Mouse (Mus musculus) hindbrain, embryonic 10.5 days (tissue): Measurements from ENCODE around the gene Pla2g1b. TPM values are rescaled to one million over a fixed set of nuclear protein-coding genes. Genes with fewer than 3 reads are reported as not detected.

Experiments used
- DNase-seq: peaks from one replicate; pipeline ENCODE4 v3.0.0-alpha.2; 2017; ENCODE audit warnings: low spot score
- H3K27ac ChIP-seq: fragments of 300-500 bp; sonication (generic); 2 replicates; pipeline ENCODE4 v1.5.1; 2016; ENCODE audit warnings: mild to moderate bottlenecking, moderate library complexity
- H3K27me3 ChIP-seq: fragments of 300-500 bp; sonication (generic); 2 replicates; pipeline ENCODE4 v1.6.1; 2016; ENCODE audit warnings: mild to moderate bottlenecking; ENCODE audit not compliant: poor library complexity, insufficient read depth, severe bottlenecking
- H3K36me3 ChIP-seq: fragments of 300-500 bp; sonication (generic); 2 replicates; pipeline ENCODE4 v1.6.1; 2016; ENCODE audit warnings: mild to moderate bottlenecking, moderate library complexity
- H3K4me1 ChIP-seq: fragments of 300-500 bp; sonication (generic); replicated peaks from 2 replicates; pipeline ENCODE4 v1.6.1; 2016; ENCODE audit warnings: mild to moderate bottlenecking
- H3K4me3 ChIP-seq: fragments of 300-500 bp; sonication (generic); 2 replicates; pipeline ENCODE4 v1.5.1; 2016; ENCODE audit warnings: mild to moderate bottlenecking, moderate library complexity
- H3K9me3 ChIP-seq: fragments of 300-500 bp; sonication (generic); 2 replicates; pipeline ENCODE4 v1.6.1; 2016; ENCODE audit warnings: mild to moderate bottlenecking, moderate library complexity
- WGBS: fragments of 180-500 bp; shearing (Covaris S2); methylation state at CpG from one replicate; pipeline ENCODE4 v1.1.7; 2016; 5-methylcytosine and 5-hydroxymethylcytosine counted together
- polyA plus RNA-seq: library from polyadenylated mRNA; unstranded; fragments of >200 nt; fragmentation: Nextera tagmentation; extraction: Ambion mirVana; gene quantifications from 2 replicates; pipeline ENCODE4 v1.2.1, GENCODE M21; 2016

Gene Pla2g1b
- polyA plus RNA-seq, 1 experiment from 2014 or later: 0.51 TPM

- WGBS: 12% methylated on average over 27 of the region's 27 CpGs
- peaks cover 51% of the 10 kb centered on the region for H3K4me1 ChIP-seq
Measured at GRCm38 (mm10) chr5:115480101-115480500, 14.0 kb downstream of the Pla2g1b start.

GRCm38 (mm10) chr5:115482390-115483265 lies 16.6 kb downstream of the Pla2g1b start:
- DNase-seq: no peak
- peak overlapping the region; percentile 36 for H3K4me3 ChIP-seq
- 15% methylated on average over 38 of the region's 38 CpGs for WGBS
- H3K27me3 ChIP-seq: peaks cover 45% of the 10 kb centered on the region
- no peaks in the 10 kb centered on the region for H3K9me3 ChIP-seq
- 0 out of 2 replicates have a peak, but pooled peaks cover under 1% of the 10 kb centered on the region for H3K36me3 ChIP-seq
- peaks cover 37% of the 10 kb centered on the region for H3K4me1 ChIP-seq
- 0 out of 2 replicates have a peak overlapping the region, but pooled peaks have one; percentile 56 for H3K27ac ChIP-seq

More at GRCm38 (mm10) chr5:115480101-115480500, 14.0 kb downstream of the Pla2g1b start:
- H3K4me3 ChIP-seq: peak overlapping the region; percentile 38
- DNase-seq: no peak
- H3K27me3 ChIP-seq: peaks cover 45% of the 10 kb centered on the region
- no peak overlapping the region for H3K27ac ChIP-seq
- H3K9me3 ChIP-seq: no peaks in the 10 kb centered on the region
- H3K36me3 ChIP-seq: 0 out of 2 replicates have a peak, but pooled peaks cover 3% of the 10 kb centered on the region

GRCm38 (mm10) chr5:115483385-115483784 lies 17.3 kb downstream of the Pla2g1b start:
- 20% methylated on average over 6 of the region's 6 CpGs for WGBS

GRCm38 (mm10) chr5:115483947-115484920 lies 18.2 kb downstream of the Pla2g1b start, which contains the start of gene Sirt4:
Sirt4 (minus strand) TSS chr5:115484725.
- H3K4me1 ChIP-seq: peaks cover 43% of the 10 kb centered on the region
- H3K36me3 ChIP-seq: no peaks in the 10 kb centered on the region
- peak within 1 kb of the TSS; percentile 55 for H3K4me3 ChIP-seq
- peaks cover 43% of the 10 kb centered on the region for H3K27me3 ChIP-seq
- DNase-seq: peak; percentile 83
- WGBS: 10% methylated on average over 30 of the region's 30 CpGs
- H3K27ac ChIP-seq: peak within 1 kb of the TSS; percentile 83
- H3K9me3 ChIP-seq: no peaks in the 10 kb centered on the region

More at GRCm38 (mm10) chr5:115483385-115483784, 17.3 kb downstream of the Pla2g1b start:
- no peak overlapping the region for H3K27ac ChIP-seq
- peak overlapping the region; percentile 36 for H3K4me3 ChIP-seq
- H3K36me3 ChIP-seq: no peaks in the 10 kb centered on the region
- no peak for DNase-seq
- H3K27me3 ChIP-seq: peaks cover 45% of the 10 kb centered on the region
- H3K4me1 ChIP-seq: peaks cover 37% of the 10 kb centered on the region
- H3K9me3 ChIP-seq: no peaks in the 10 kb centered on the region

GRCm38 (mm10) chr5:115484996-115485395 lies 18.9 kb downstream of the Pla2g1b start:
- Histone ChIP-seq H3K27ac (no peak overlapping the region; the same call in 1 of the 2 replicates), H3K4me1 (peaks cover 47% of the 10 kb centered on the region), H3K27me3 (peaks cover 35% of the 10 kb centered on the region), H3K4me3 (peak overlapping the region; percentile 55), H3K9me3 (no peaks in the 10 kb centered on the region), H3K36me3 (no peaks in the 10 kb centered on the region)
- no peak for DNase-seq
- 66% methylated on average over 5 of the region's 5 CpGs for WGBS

- Histone ChIP-seq H3K9me3 (no peaks in the 10 kb centered on the region), H3K4me3 (no peak overlapping the region), H3K36me3 (no peaks in the 10 kb centered on the region), H3K27ac (no peak overlapping the region), H3K27me3 (peaks cover 29% of the 10 kb centered on the region), H3K4me1 (peaks cover 42% of the 10 kb centered on the region)
- 87% methylated on average over 18 of the region's 18 CpGs for WGBS
- DNase-seq: no peak
Measured at GRCm38 (mm10) chr5:115485489-115486205, 19.6 kb downstream of the Pla2g1b start.

GRCm38 (mm10) chr5:115486726-115487125 lies 20.7 kb downstream of the Pla2g1b start:
- DNase-seq: no peak
- H3K36me3 ChIP-seq: no peaks in the 10 kb centered on the region
- H3K4me3 ChIP-seq: no peak overlapping the region
- no peak overlapping the region for H3K27ac ChIP-seq
- 58% methylated on average over 4 of the region's 4 CpGs for WGBS
- no peaks in the 10 kb centered on the region for H3K9me3 ChIP-seq
- peaks cover 50% of the 10 kb centered on the region for H3K4me1 ChIP-seq
- H3K27me3 ChIP-seq: peaks cover 18% of the 10 kb centered on the region

- Histone ChIP-seq H3K4me1 (peaks cover 51% of the 10 kb centered on the region), H3K9me3 (no peaks in the 10 kb centered on the region), H3K27ac (no peak overlapping the region), H3K36me3 (no peaks in the 10 kb centered on the region), H3K4me3 (no peak overlapping the region), H3K27me3 (peaks cover 12% of the 10 kb centered on the region)
- 88% methylated on average over 8 of the region's 8 CpGs for WGBS
- no peak for DNase-seq
Measured at GRCm38 (mm10) chr5:115487353-115487752, 21.3 kb downstream of the Pla2g1b start.

- Histone ChIP-seq H3K36me3 (no peaks in the 10 kb centered on the region), H3K9me3 (no peaks in the 10 kb centered on the region), H3K27ac (0 out of 2 replicates have a peak overlapping the region, but pooled peaks have one; percentile 100), H3K4me1 (peaks cover 49% of the 10 kb centered on the region), H3K4me3 (no peak overlapping the region), H3K27me3 (peaks cover 5% of the 10 kb centered on the region)
- DNase-seq: no peak
- WGBS: 73% methylated on average over 9 of the region's 9 CpGs
Measured at GRCm38 (mm10) chr5:115487942-115488580, 22.0 kb downstream of the Pla2g1b start.

- H3K4me1 ChIP-seq: peaks cover 49% of the 10 kb centered on the region
- peak; percentile 83 for DNase-seq
- H3K36me3 ChIP-seq: no peaks in the 10 kb centered on the region
- no peaks in the 10 kb centered on the region for H3K9me3 ChIP-seq
- H3K27ac ChIP-seq: peak overlapping the region; percentile 100
- no peaks in the 10 kb centered on the region for H3K27me3 ChIP-seq
- peak overlapping the region; percentile 52 for H3K4me3 ChIP-seq
- WGBS: under 1% methylated on average over 39 of the region's 39 CpGs
Measured at GRCm38 (mm10) chr5:115488841-115489698, 23.0 kb downstream of the Pla2g1b start.
